Mouse (Mus musculus): ENCODE results near the gene Hist2h2ac. TPM values are rescaled to one million over a fixed set of nuclear protein-coding genes. Genes with fewer than 3 reads are reported as not detected.

Hist2h2ac gene
- polyA plus RNA-seq, 1 experiment from 2014 or later, result 7.9 TPM

DNA sequence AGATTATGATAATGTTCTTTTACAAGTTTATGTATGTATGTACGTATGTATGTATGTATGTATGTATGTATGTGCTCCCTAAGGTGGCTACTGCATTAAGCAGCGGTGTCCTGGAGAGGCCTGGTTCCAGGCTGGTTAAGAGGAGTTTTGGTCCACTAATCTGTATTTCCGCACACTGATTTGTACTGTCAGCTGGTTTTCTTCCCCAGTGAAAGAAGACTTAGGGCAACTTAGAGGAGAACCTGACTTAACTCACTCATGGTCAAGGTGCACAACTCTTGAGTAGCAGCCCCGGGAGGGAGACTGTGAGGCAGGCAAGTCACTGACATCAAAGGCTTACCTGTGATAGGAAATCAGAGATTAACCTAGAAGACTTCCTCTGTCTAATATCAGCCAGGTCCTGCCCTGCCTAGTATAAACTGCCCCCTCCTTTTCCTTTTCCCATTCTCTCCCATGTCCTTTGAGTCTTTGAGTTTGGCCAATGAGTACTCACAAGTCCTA is 16.2 kb upstream of the Hist2h2ac start:
- H3K4me2 ChIP-seq (ENCODE audit: low read length), result peak overlapping the region; percentile 58
- ATAC-seq (replicated peaks; ENCODE audit: low FRiP score, low TSS enrichment, low read depth), result no peak
- H3K36me3 ChIP-seq (ENCODE audit: control insufficient read depth, insufficient read depth, low read length), result no peaks in the 10 kb centered on the region
- H3K4me3 ChIP-seq (ENCODE audit: low read depth, low read length), result peak overlapping the region; percentile 55
- no peaks in the 10 kb centered on the region for H3K27me3 ChIP-seq (replicated peaks; ENCODE audit: control insufficient read depth, insufficient read depth, low read length)
- DNase-seq (ENCODE audit: low spot score), result peak; percentile 58
- WGBS, result 73% methylated on average over 4 of the region's 4 CpGs
- peak overlapping the region; percentile 89 for H3K9ac ChIP-seq (ENCODE audit: low read length)
- H3K4me1 ChIP-seq (replicated peaks; ENCODE audit: control insufficient read depth, insufficient read depth, low read length), result peaks cover 11% of the 10 kb centered on the region
- peak overlapping the region; percentile 86; the same call in 1 of the 2 replicates for H3K27ac ChIP-seq (ENCODE audit: low read depth)
- H3K9me3 ChIP-seq (ENCODE audit: control insufficient read depth, low read length), result no peaks in the 10 kb centered on the region

DNA sequence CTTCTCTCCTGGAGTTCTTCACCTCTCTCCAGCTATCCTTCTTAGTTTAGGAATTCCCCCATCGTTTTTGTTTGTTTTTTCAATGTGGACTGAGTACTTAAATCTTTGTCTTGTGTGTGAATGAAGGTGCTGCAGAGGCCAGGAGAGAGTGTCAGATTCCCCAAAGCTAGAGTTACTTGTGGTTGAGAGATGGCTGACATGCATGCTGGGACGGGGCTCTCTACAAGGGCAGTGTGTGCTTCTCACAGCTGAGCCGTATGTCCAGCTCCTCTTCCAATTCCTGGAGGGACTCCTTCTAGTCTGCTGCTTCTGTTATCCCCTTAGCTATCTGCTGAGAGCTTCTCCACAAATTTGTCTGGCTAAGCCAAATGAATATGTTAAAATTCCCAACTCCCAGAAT is 15.2 kb upstream of the Hist2h2ac start:
- Histone ChIP-seq H3K27ac (ENCODE audit: low read depth) (no peak overlapping the region), H3K4me1 (replicated peaks; ENCODE audit: control insufficient read depth, insufficient read depth, low read length) (peaks cover 10% of the 10 kb centered on the region), H3K27me3 (replicated peaks; ENCODE audit: control insufficient read depth, insufficient read depth, low read length) (no peaks in the 10 kb centered on the region), H3K36me3 (ENCODE audit: control insufficient read depth, insufficient read depth, low read length) (no peaks in the 10 kb centered on the region), H3K4me2 (ENCODE audit: low read length) (no peak overlapping the region), H3K9me3 (ENCODE audit: control insufficient read depth, low read length) (no peaks in the 10 kb centered on the region), H3K9ac (ENCODE audit: low read length) (no peak overlapping the region), H3K4me3 (ENCODE audit: low read depth, low read length) (no peak overlapping the region)
- 49% methylated on average over 3 of the region's 3 CpGs for WGBS
- no peak for ATAC-seq (replicated peaks; ENCODE audit: low FRiP score, low TSS enrichment, low read depth)
- no peak for DNase-seq (ENCODE audit: low spot score)

DNA sequence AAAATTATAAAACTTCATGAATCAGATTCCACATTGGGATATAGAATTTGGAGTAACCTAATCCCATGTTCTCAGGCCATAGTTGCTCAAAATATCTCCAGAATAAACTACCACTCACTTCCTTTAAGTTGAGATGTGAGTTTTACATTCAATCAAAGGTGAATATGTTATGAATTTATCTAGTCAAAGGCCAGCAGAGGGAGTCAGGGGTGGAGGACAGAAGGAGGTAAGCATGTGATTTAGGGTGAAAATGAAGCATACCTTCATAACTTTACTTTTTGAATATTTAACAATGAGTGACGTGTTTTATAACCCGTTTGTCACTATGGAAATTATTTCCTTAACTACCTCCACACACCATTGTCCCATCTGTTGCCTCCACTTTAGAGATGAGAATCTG is 14.2 kb upstream of the Hist2h2ac start:
- no peaks in the 10 kb centered on the region for H3K9me3 ChIP-seq (ENCODE audit: control insufficient read depth, low read length)
- WGBS, result 81% methylated on average over 2 of the region's 2 CpGs
- no peak overlapping the region for H3K4me2 ChIP-seq (ENCODE audit: low read length)
- ATAC-seq (replicated peaks; ENCODE audit: low FRiP score, low TSS enrichment, low read depth), result no peak
- DNase-seq (ENCODE audit: low spot score), result no peak
- no peaks in the 10 kb centered on the region for H3K27me3 ChIP-seq (replicated peaks; ENCODE audit: control insufficient read depth, insufficient read depth, low read length)
- no peak overlapping the region for H3K4me3 ChIP-seq (ENCODE audit: low read depth, low read length)
- no peaks in the 10 kb centered on the region for H3K36me3 ChIP-seq (ENCODE audit: control insufficient read depth, insufficient read depth, low read length)
- H3K9ac ChIP-seq (ENCODE audit: low read length), result no peak overlapping the region
- H3K27ac ChIP-seq (ENCODE audit: low read depth), result no peak overlapping the region
- H3K4me1 ChIP-seq (replicated peaks; ENCODE audit: control insufficient read depth, insufficient read depth, low read length), result peaks cover 7% of the 10 kb centered on the region; the same call in 1 of the 2 replicates

DNA sequence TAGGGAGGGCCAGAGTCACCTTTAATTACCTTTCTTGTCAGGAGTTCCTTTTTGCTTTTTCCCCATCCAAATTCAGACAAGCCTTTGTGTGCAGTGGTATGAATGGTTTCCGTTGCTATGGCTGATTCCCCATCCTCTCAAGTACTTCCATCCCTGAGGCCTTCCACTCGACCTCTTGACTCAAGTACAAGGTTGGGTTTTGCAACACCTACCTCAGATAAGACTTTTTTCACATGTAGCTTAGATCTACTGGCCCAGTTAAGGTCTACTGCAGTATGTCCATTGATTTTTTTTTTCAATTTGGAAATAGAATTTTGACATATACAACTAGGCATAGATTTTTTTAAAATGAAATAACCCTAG is 11.1 kb upstream of the Hist2h2ac start:
- WGBS, result 60% methylated on average over 2 of the region's 2 CpGs
- no peaks in the 10 kb centered on the region for H3K36me3 ChIP-seq (ENCODE audit: control insufficient read depth, insufficient read depth, low read length)
- H3K9me3 ChIP-seq (ENCODE audit: control insufficient read depth, low read length), result no peaks in the 10 kb centered on the region
- ATAC-seq (replicated peaks; ENCODE audit: low FRiP score, low TSS enrichment, low read depth) (no peak), DNase-seq (ENCODE audit: low spot score) (no peak)
- H3K27ac ChIP-seq (ENCODE audit: low read depth), result no peak overlapping the region
- H3K4me3 ChIP-seq (ENCODE audit: low read depth, low read length), result no peak overlapping the region
- H3K4me1 ChIP-seq (replicated peaks; ENCODE audit: control insufficient read depth, insufficient read depth, low read length), result no peaks in the 10 kb centered on the region
- H3K27me3 ChIP-seq (replicated peaks; ENCODE audit: control insufficient read depth, insufficient read depth, low read length), result no peaks in the 10 kb centered on the region
- no peak overlapping the region for H3K9ac ChIP-seq (ENCODE audit: low read length)
- H3K4me2 ChIP-seq (ENCODE audit: low read length), result no peak overlapping the region

DNA sequence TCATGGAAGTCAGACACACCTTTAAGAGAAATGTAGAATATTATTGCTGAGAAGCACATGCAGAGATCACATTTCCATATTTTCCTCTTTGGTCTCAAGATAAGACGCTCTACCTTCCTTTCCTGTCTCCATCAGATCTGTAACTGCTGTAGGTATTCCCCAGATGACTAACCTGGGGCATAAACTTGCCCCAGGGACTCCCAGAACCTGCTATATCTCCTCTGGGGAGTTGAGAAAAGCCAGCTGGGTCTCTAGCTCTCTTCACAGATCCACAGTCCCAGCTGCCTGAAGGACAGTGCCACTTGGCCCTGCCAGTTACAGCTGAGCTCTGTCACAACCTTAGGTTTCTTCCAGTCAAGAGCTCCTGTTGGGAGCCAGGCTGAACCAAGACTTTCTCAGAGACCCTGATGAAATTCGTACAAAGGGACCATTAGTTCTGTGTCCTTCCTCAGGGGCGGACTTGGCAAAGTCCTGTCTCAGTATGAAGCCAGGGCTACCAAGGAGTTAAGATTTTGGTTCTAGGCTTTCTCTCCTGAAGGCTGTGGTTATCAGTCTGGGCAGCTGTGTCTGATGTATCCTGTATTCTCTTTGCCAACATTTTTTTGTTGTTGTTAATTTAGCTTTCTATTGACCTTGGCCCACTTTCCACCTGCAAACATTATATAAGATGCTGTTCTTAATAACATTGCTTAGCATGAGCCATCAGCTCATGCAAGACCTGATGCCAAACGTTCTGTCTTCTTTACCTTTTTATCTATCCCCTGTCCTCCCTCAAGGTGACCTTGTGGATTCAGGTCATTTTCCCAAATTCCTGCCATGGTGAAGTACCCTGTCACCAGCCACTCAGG is 10.5 kb upstream of the Hist2h2ac start:
- H3K4me3 ChIP-seq (ENCODE audit: low read depth, low read length), result no peak overlapping the region
- ATAC-seq (replicated peaks; ENCODE audit: low FRiP score, low TSS enrichment, low read depth) (no peak), DNase-seq (ENCODE audit: low spot score) (no peak)
- H3K4me2 ChIP-seq (ENCODE audit: low read length), result no peak overlapping the region
- H3K27me3 ChIP-seq (replicated peaks; ENCODE audit: control insufficient read depth, insufficient read depth, low read length), result no peaks in the 10 kb centered on the region
- no peaks in the 10 kb centered on the region for H3K4me1 ChIP-seq (replicated peaks; ENCODE audit: control insufficient read depth, insufficient read depth, low read length)
- H3K9ac ChIP-seq (ENCODE audit: low read length), result no peak overlapping the region
- no peak overlapping the region for H3K27ac ChIP-seq (ENCODE audit: low read depth)
- WGBS, result 71% methylated on average over 4 of the region's 4 CpGs
- H3K36me3 ChIP-seq (ENCODE audit: control insufficient read depth, insufficient read depth, low read length), result no peaks in the 10 kb centered on the region
- no peaks in the 10 kb centered on the region for H3K9me3 ChIP-seq (ENCODE audit: control insufficient read depth, low read length)

DNA sequence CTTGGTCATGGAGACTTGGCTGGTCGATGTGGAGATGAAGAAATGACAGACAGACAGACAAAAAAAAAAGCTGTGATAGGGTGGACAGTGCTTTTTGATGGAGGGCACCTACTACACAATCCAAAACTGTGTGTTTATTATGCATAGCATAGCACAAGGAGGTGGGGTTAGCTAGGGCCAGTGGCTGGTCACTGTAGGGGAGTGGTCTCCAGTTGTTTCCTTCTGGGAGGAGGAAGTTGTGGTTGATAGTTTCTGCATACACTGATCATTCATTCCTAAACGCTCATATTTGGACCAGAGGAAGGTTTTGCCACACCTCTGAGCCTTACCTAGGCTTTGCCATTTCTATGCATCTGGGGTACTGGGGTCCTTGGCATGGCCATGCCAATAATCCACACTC is 9.7 kb upstream of the Hist2h2ac start:
- H3K9me3 ChIP-seq (ENCODE audit: control insufficient read depth, low read length), result no peaks in the 10 kb centered on the region
- ATAC-seq (replicated peaks; ENCODE audit: low FRiP score, low TSS enrichment, low read depth) (no peak), DNase-seq (ENCODE audit: low spot score) (no peak)
- no peak overlapping the region for H3K27ac ChIP-seq (ENCODE audit: low read depth)
- H3K4me1 ChIP-seq (replicated peaks; ENCODE audit: control insufficient read depth, insufficient read depth, low read length), result no peaks in the 10 kb centered on the region
- no peak overlapping the region for H3K4me3 ChIP-seq (ENCODE audit: low read depth, low read length)
- no peak overlapping the region for H3K9ac ChIP-seq (ENCODE audit: low read length)
- H3K36me3 ChIP-seq (ENCODE audit: control insufficient read depth, insufficient read depth, low read length), result no peaks in the 10 kb centered on the region
- 87% methylated on average over 2 of the region's 2 CpGs for WGBS
- no peaks in the 10 kb centered on the region for H3K27me3 ChIP-seq (replicated peaks; ENCODE audit: control insufficient read depth, insufficient read depth, low read length)
- H3K4me2 ChIP-seq (ENCODE audit: low read length), result no peak overlapping the region

DNA sequence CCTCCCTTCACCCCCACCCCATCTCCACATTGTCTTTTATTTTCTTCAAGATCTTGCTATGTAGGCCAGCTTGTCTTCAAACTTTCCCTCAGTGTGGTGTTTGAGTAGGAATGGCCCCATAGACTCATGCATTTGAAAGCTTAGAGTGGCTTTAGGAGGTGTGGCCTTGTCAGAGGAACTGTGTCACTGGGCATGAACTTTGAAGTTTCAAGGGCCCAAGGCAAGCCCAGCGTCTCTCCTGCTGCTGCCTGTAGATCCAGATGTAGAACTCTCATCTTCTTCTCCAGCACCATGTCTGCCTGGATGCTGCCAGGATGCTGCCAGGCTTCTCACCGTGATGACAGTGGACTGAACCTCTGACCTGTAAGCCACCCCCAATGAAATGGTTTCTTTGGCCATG is 8.1 kb upstream of the Hist2h2ac start:
- Histone ChIP-seq H3K4me2 (ENCODE audit: low read length) (no peak overlapping the region), H3K4me3 (ENCODE audit: low read depth, low read length) (no peak overlapping the region), H3K36me3 (ENCODE audit: control insufficient read depth, insufficient read depth, low read length) (no peaks in the 10 kb centered on the region), H3K4me1 (replicated peaks; ENCODE audit: control insufficient read depth, insufficient read depth, low read length) (no peaks in the 10 kb centered on the region), H3K27me3 (replicated peaks; ENCODE audit: control insufficient read depth, insufficient read depth, low read length) (no peaks in the 10 kb centered on the region), H3K9me3 (ENCODE audit: control insufficient read depth, low read length) (no peaks in the 10 kb centered on the region), H3K27ac (ENCODE audit: low read depth) (no peak overlapping the region), H3K9ac (ENCODE audit: low read length) (no peak overlapping the region)
- DNase-seq (ENCODE audit: low spot score) (no peak), ATAC-seq (replicated peaks; ENCODE audit: low FRiP score, low TSS enrichment, low read depth) (no peak)
- 64% methylated on average over 2 of the region's 2 CpGs for WGBS

DNA sequence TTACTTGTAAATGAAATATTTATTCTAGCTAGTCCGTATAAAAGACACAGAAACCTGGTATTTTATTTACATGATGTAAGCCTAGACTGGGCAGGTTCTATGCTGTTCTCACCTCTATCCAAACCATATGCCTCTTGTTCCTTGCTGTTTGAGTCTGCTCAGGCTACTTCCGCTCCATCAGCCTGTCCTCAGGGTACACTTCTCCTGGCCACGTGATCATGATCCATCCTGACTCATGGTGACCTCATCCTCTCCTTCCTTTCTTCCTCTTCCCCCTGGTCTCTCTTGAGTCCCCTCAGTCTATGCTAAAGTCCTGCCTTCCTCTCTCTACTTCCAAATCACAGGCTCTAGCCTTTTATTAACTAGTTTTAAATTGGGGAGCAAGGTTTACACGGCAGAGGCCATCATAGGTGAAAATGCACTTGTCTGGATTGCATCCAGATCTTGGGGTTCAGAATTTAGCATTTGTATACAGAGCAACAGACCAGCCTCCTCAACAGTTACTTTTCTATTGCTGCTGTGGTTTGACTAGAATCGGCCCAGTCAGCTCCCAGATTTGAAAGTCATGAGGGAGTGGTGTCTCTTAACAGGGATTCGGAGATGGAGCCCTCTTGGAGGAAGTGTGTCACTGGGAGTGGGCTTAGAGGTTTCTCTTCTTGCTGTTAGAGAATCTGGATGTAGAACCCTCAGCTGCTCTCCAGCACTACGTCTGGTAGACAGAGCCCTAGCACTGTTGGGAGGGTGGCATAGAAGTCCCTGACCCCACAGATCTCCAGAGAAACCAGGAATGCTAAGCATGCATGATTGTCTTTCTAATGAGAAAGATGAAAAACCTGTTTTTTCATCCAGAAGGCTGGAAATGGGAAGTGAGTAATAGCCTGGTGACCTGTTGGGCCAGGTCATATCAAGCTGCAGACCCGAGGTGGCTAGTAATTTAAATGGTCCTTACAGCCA is 6.3 kb upstream of the Hist2h2ac start:
- 0 out of 2 replicates have a peak, but pooled peaks cover 7% of the 10 kb centered on the region for H3K4me1 ChIP-seq (replicated peaks; ENCODE audit: control insufficient read depth, insufficient read depth, low read length)
- H3K9me3 ChIP-seq (ENCODE audit: control insufficient read depth, low read length), result no peaks in the 10 kb centered on the region
- H3K36me3 ChIP-seq (ENCODE audit: control insufficient read depth, insufficient read depth, low read length), result no peaks in the 10 kb centered on the region
- WGBS, result 53% methylated on average over 8 of the region's 8 CpGs
- DNase-seq (ENCODE audit: low spot score) (no peak), ATAC-seq (replicated peaks; ENCODE audit: low FRiP score, low TSS enrichment, low read depth) (no peak)
- H3K27ac ChIP-seq (ENCODE audit: low read depth), result no peak overlapping the region
- H3K4me2 ChIP-seq (ENCODE audit: low read length), result no peak overlapping the region
- H3K27me3 ChIP-seq (replicated peaks; ENCODE audit: control insufficient read depth, insufficient read depth, low read length), result no peaks in the 10 kb centered on the region
- H3K9ac ChIP-seq (ENCODE audit: low read length), result no peak overlapping the region
- no peak overlapping the region for H3K4me3 ChIP-seq (ENCODE audit: low read depth, low read length)

Measured in intestine, embryonic 14.5 days (tissue).